Mouse (Mus musculus) liver, postnatal 0 days (tissue): ENCODE data around the gene Atxn1. TPM values are rescaled to one million over a fixed set of nuclear protein-coding genes. Genes with fewer than 3 reads are reported as not detected.

Experiments used
- ATAC-seq: fragments of 200-750 bp; cut with Nextera tagmentation; 2 replicates; pipeline ENCODE4 v1.8.0; 2017; ENCODE audit warnings: mild to moderate bottlenecking, moderate library complexity
- DNase-seq: peaks from one replicate; pipeline ENCODE4 v3.0.0-alpha.2; 2016
- H3K27ac ChIP-seq: fragments of 300-500 bp; sonication (generic); 2 replicates; pipeline ENCODE4 v1.5.1; 2014; ENCODE audit warnings: antibody characterized with exemption, moderate library complexity, mild to moderate bottlenecking, low read depth
- H3K27me3 ChIP-seq: fragments of 300-500 bp; sonication (generic); 2 replicates; pipeline ENCODE4 v1.6.1; 2014; ENCODE audit warnings: low read length, control low read depth, mixed read lengths; ENCODE audit not compliant: insufficient read depth
- H3K36me3 ChIP-seq: fragments of 300-500 bp; sonication (generic); replicated peaks from 2 replicates; pipeline ENCODE4 v1.6.1; 2014; ENCODE audit warnings: mild to moderate bottlenecking, control low read depth, low read length, moderate library complexity, mixed read lengths; ENCODE audit not compliant: insufficient read depth
- H3K4me1 ChIP-seq: fragments of 300-500 bp; sonication (generic); 2 replicates; pipeline ENCODE4 v1.6.1; 2014; ENCODE audit warnings: antibody characterized with exemption, mild to moderate bottlenecking, control low read depth; ENCODE audit not compliant: insufficient read depth
- H3K4me2 ChIP-seq: fragments of 300-500 bp; sonication (generic); 2 replicates; pipeline ENCODE4 v1.6.1; 2014; ENCODE audit warnings: low read depth, mild to moderate bottlenecking, low read length, moderate library complexity, mixed read lengths
- H3K4me3 ChIP-seq: fragments of 300-500 bp; sonication (generic); 2 replicates; pipeline ENCODE4 v1.5.1; 2014; ENCODE audit warnings: low read depth, low read length
- H3K9ac ChIP-seq: fragments of 300-500 bp; sonication (generic); replicated peaks from 2 replicates; pipeline ENCODE4 v1.6.1; 2014; ENCODE audit warnings: mild to moderate bottlenecking, moderate library complexity
- H3K9me3 ChIP-seq: fragments of 300-500 bp; sonication (generic); 2 replicates; pipeline ENCODE4 v1.6.1; 2016; ENCODE audit warnings: mild to moderate bottlenecking, control low read depth, low read length, mixed read lengths
- CTCF ChIP-seq: sonication (generic); IDR thresholded peaks from 2 replicates; pipeline ENCODE4 v1.5.1; 2016; ENCODE audit warnings: antibody characterized with exemption, low read depth
- EP300 ChIP-seq: IDR thresholded peaks from 2 replicates; pipeline ENCODE4 v1.6.1; 2016; ENCODE audit warnings: antibody characterized with exemption, low read depth, mild to moderate bottlenecking
- WGBS: fragments of 180-500 bp; shearing (Covaris S2); extraction: QIAGEN DNeasy Blood & Tissue Kit; methylation state at CpG from one replicate; pipeline ENCODE4 v1.1.7; 2014; ENCODE audit not compliant: insufficient replicate concordance; 5-methylcytosine and 5-hydroxymethylcytosine counted together
- polyA plus RNA-seq: library from polyadenylated mRNA; unstranded; fragments of >200 nt; fragmentation: Nextera tagmentation; extraction: Ambion mirVana; gene quantifications from 2 replicates; pipeline ENCODE4 v1.2.1, GENCODE M21; 2015

The Atxn1 gene
- polyA plus RNA-seq, 1 experiment from 2014 or later = 4.4 TPM

- Histone ChIP-seq H3K9ac (no peak overlapping the region), H3K36me3 (peaks cover 7% of the 10 kb centered on the region; the same call in 1 of the 2 replicates), H3K4me3 (no peak overlapping the region), H3K27ac (no peak overlapping the region), H3K4me2 (no peak overlapping the region), H3K4me1 (no peaks in the 10 kb centered on the region), H3K9me3 (no peaks in the 10 kb centered on the region), H3K27me3 (no peaks in the 10 kb centered on the region)
- no peak for DNase-seq
- TF ChIP-seq EP300 (no peak), CTCF (no peak)
- no peak for ATAC-seq
- 84% methylated on average over 10 of the region's 10 CpGs for WGBS
These were observed 181.1 kb downstream of the Atxn1 start for GRCm38 (mm10) chr13:45783681-45784080.

- 83% methylated on average over 5 of the region's 5 CpGs for WGBS
- Histone ChIP-seq H3K27me3 (no peaks in the 10 kb centered on the region), H3K4me3 (no peak overlapping the region), H3K9ac (no peak overlapping the region), H3K9me3 (no peaks in the 10 kb centered on the region), H3K27ac (no peak overlapping the region), H3K36me3 (0 out of 2 replicates have a peak, but pooled peaks cover 7% of the 10 kb centered on the region), H3K4me2 (no peak overlapping the region), H3K4me1 (no peaks in the 10 kb centered on the region)
- DNase-seq (no peak), ATAC-seq (no peak)
- no peak for TF ChIP-seq EP300
- peak; percentile 38 for TF ChIP-seq CTCF
These were observed 186.1 kb downstream of the Atxn1 start for GRCm38 (mm10) chr13:45778750-45779149.

GRCm38 (mm10) chr13:45778171-45778570, 186.6 kb downstream of the Atxn1 start:
- Histone ChIP-seq H3K27ac (no peak overlapping the region), H3K4me3 (no peak overlapping the region), H3K9ac (no peak overlapping the region), H3K36me3 (0 out of 2 replicates have a peak, but pooled peaks cover 7% of the 10 kb centered on the region), H3K4me2 (no peak overlapping the region), H3K4me1 (no peaks in the 10 kb centered on the region), H3K9me3 (no peaks in the 10 kb centered on the region), H3K27me3 (no peaks in the 10 kb centered on the region)
- TF ChIP-seq EP300 (no peak), CTCF (no peak)
- ATAC-seq (no peak), DNase-seq (no peak)
- WGBS = 55% methylated on average over 9 of the region's 9 CpGs

- Histone ChIP-seq H3K4me3 (no peak overlapping the region), H3K4me1 (no peaks in the 10 kb centered on the region), H3K9me3 (no peaks in the 10 kb centered on the region), H3K4me2 (no peak overlapping the region), H3K27ac (no peak overlapping the region), H3K27me3 (no peaks in the 10 kb centered on the region), H3K36me3 (0 out of 2 replicates have a peak, but pooled peaks cover 3% of the 10 kb centered on the region), H3K9ac (no peak overlapping the region)
- WGBS = 74% methylated on average over 1 of the region's 1 CpGs
- ATAC-seq (no peak), DNase-seq (no peak)
- no peak for TF ChIP-seq CTCF
- no peak for TF ChIP-seq EP300
These were observed 189.3 kb downstream of the Atxn1 start for GRCm38 (mm10) chr13:45775516-45775915.

- no peak overlapping the region for H3K4me3 ChIP-seq
- TF ChIP-seq CTCF (no peak), EP300 (no peak)
- no peaks in the 10 kb centered on the region for H3K4me1 ChIP-seq
- no peaks in the 10 kb centered on the region for H3K27me3 ChIP-seq
- no peak overlapping the region for H3K4me2 ChIP-seq
- DNase-seq (no peak), ATAC-seq (no peak)
- H3K9ac ChIP-seq = no peak overlapping the region
- H3K9me3 ChIP-seq = no peaks in the 10 kb centered on the region
- H3K27ac ChIP-seq = no peak overlapping the region
- H3K36me3 ChIP-seq = no peaks in the 10 kb centered on the region
- 75% methylated on average over 21 of the region's 21 CpGs for WGBS
These were observed 191.2 kb downstream of the Atxn1 start for GRCm38 (mm10) chr13:45773381-45774168.

GRCm38 (mm10) chr13:45769757-45770156, 195.1 kb downstream of the Atxn1 start:
- TF ChIP-seq CTCF (no peak), EP300 (no peak)
- no peaks in the 10 kb centered on the region for H3K36me3 ChIP-seq
- 91% methylated on average over 11 of the region's 11 CpGs for WGBS
- H3K9me3 ChIP-seq = no peaks in the 10 kb centered on the region
- H3K9ac ChIP-seq = no peak overlapping the region
- DNase-seq (no peak), ATAC-seq (no peak)
- no peaks in the 10 kb centered on the region for H3K4me1 ChIP-seq
- H3K27ac ChIP-seq = no peak overlapping the region
- no peaks in the 10 kb centered on the region for H3K27me3 ChIP-seq
- H3K4me2 ChIP-seq = no peak overlapping the region
- H3K4me3 ChIP-seq = no peak overlapping the region
